Mouse (Mus musculus) hematopoietic stem cell, adult 5-6 weeks (primary cell): ENCODE data around the gene Hnrnpab. TPM values are rescaled to one million over a fixed set of nuclear protein-coding genes. Genes with fewer than 3 reads are reported as not detected.
"Not testable (repeated sequence)": the region's sequence is repeated elsewhere in the genome, so short reads cannot be mapped to it uniquely, and the experiment has no call there.

Experiments used
- ATAC-seq, 2 experiments: fragments of 125-278 bp in 1 of 2; replicated peaks in 1 of 2; 2 replicates each; pipeline ENCODE4 v1.8.0; 2016 to 2017; ENCODE audit warnings: inconsistent platforms in 2 of 2, mild to moderate bottlenecking in 2 of 2, moderate number of reproducible peaks in 2 of 2, low read depth in 1 of 2, moderate TSS enrichment in 1 of 2; ENCODE audit not compliant: low FRiP score in 2 of 2, poor library complexity in 2 of 2, severe bottlenecking in 2 of 2, insufficient read depth in 1 of 2, low TSS enrichment in 1 of 2
- total RNA-seq: library from RNA; stranded (forward); fragments of 172-1452, 232-1000 nt; gene quantifications from 2 replicates; pipeline ENCODE4 v1.2.3, GENCODE M21; 2017

The Hnrnpab gene
- total RNA-seq, 1 experiment from 2014 or later: 1,232 TPM

- ATAC-seq: not testable (repeated sequence)
Observed at GRCm38 (mm10) chr11:51616113-51616512, 9.5 kb upstream of the Hnrnpab start.

- peak; percentile 68 to 73 for ATAC-seq
Observed at GRCm38 (mm10) chr11:51615601-51616000, 9.0 kb upstream of the Hnrnpab start.

GRCm38 (mm10) chr11:51615129-51615528 is 8.5 kb upstream of the Hnrnpab start:
- no peak for ATAC-seq

- no peak for ATAC-seq
Observed at GRCm38 (mm10) chr11:51614256-51614655, 7.6 kb upstream of the Hnrnpab start.

GRCm38 (mm10) chr11:51609940-51610339 is 3.3 kb upstream of the Hnrnpab start:
- ATAC-seq: not testable (repeated sequence)

- no peak for ATAC-seq
Observed at GRCm38 (mm10) chr11:51609266-51609909, 2.7 kb upstream of the Hnrnpab start.

- ATAC-seq: peak; percentile 15 to 24; a peak in 3 of 4 replicates
Observed at GRCm38 (mm10) chr11:51607096-51607738, 570 bp upstream of the Hnrnpab start.

GRCm38 (mm10) chr11:51605602-51606446 is 823 bp downstream of the Hnrnpab start:
- peak; percentile 55 to 70 for ATAC-seq

GRCm38 (mm10) chr11:51602253-51602652 is 4.4 kb downstream of the Hnrnpab start:
- ATAC-seq: no peak

GRCm38 (mm10) chr11:51597553-51597952 is 9.1 kb downstream of the Hnrnpab start:
- ATAC-seq: no peak

GRCm38 (mm10) chr11:51595459-51596083 is 11.1 kb downstream of the Hnrnpab start:
- no peak for ATAC-seq

GRCm38 (mm10) chr11:51594715-51595350 is 11.8 kb downstream of the Hnrnpab start:
- no peak; a peak in 1 of 4 replicates for ATAC-seq

- ATAC-seq: no peak
Observed at GRCm38 (mm10) chr11:51593849-51594248, 12.8 kb downstream of the Hnrnpab start.

GRCm38 (mm10) chr11:51593368-51593767 is 13.3 kb downstream of the Hnrnpab start:
- no peak for ATAC-seq

GRCm38 (mm10) chr11:51591915-51592314 is 14.7 kb downstream of the Hnrnpab start:
- ATAC-seq: no peak

GRCm38 (mm10) chr11:51591168-51591567 is 15.5 kb downstream of the Hnrnpab start:
- no peak for ATAC-seq

- no peak for ATAC-seq
Observed at GRCm38 (mm10) chr11:51590002-51590401, 16.6 kb downstream of the Hnrnpab start.
